Mouse (Mus musculus) C2C12 (cell line): Measurements from ENCODE around the gene Cdc34.

ENCODE experiments used
- CEBPB ChIP-seq: IDR thresholded peaks from one replicate; pipeline ENCODE4 v1.6.1; 2011; ENCODE audit warnings: low read depth, mild to moderate bottlenecking, control low read depth, moderate library complexity
- CTCF ChIP-seq: IDR thresholded peaks from one replicate; pipeline ENCODE4 v1.5.1; 2011; ENCODE audit not compliant: control insufficient read depth, insufficient read depth, insufficient read length
- MAX ChIP-seq: IDR thresholded peaks from one replicate; pipeline ENCODE4 v1.6.1; 2011; ENCODE audit warnings: mild to moderate bottlenecking, control low read depth
- MYOD1 ChIP-seq: IDR thresholded peaks from one replicate; pipeline ENCODE4 v1.6.1; 2011; ENCODE audit warnings: low read depth; ENCODE audit not compliant: control insufficient read depth, insufficient read length
- MYOG ChIP-seq: IDR thresholded peaks from one replicate; pipeline ENCODE4 v1.6.1; 2011; ENCODE audit not compliant: control insufficient read depth, insufficient read length; ENCODE audit errors: extremely low read depth
- USF1 ChIP-seq: IDR thresholded peaks from one replicate; pipeline ENCODE4 v1.6.1; 2011; ENCODE audit warnings: low read depth, mild to moderate bottlenecking, control low read depth, moderate library complexity

DNA sequence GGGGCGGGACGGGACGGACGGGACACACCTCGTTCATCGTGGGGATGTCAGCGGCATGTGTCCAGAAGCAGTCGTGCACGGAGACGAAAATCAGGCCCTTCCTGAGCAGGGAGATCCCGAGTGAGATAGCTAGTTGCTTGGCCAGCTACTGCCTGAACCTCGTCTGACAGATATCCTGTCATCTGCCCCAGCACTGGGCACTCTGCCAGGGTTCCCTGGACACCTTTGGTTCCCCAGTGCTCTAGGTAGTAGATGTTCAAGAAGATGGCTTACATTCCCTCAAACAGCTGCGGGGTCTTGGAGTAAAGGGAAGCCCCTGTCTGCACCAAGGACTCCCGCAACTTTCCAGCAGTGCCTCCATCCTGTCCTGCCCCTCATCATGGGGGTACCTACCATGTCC lies 54.7 kb downstream of the Cdc34 start:
- TF ChIP-seq CTCF (no peak), MYOG (no peak), MAX (no peak), MYOD1 (no peak), USF1 (no peak), CEBPB (no peak)
